Mouse (Mus musculus): Measurements from ENCODE around the gene Slc6a13. TPM values are rescaled to one million over a fixed set of nuclear protein-coding genes. Genes with fewer than 3 reads are reported as not detected.

The Slc6a13 gene
- total RNA-seq, 2 experiments from 2014 or later: 3.5 to 3.9 TPM

- ATAC-seq (replicated peaks; ENCODE audit: poor library complexity): no peak
These were observed 76.1 kb downstream of the Slc6a13 start for GRCm38 (mm10) chr6:121376159-121376558.

GRCm38 (mm10) chr6:121378256-121378655, 78.2 kb downstream of the Slc6a13 start:
- ATAC-seq (replicated peaks; ENCODE audit: poor library complexity): no peak

GRCm38 (mm10) chr6:121380576-121380975, 80.5 kb downstream of the Slc6a13 start:
- ATAC-seq (replicated peaks; ENCODE audit: poor library complexity): no peak

DNA sequence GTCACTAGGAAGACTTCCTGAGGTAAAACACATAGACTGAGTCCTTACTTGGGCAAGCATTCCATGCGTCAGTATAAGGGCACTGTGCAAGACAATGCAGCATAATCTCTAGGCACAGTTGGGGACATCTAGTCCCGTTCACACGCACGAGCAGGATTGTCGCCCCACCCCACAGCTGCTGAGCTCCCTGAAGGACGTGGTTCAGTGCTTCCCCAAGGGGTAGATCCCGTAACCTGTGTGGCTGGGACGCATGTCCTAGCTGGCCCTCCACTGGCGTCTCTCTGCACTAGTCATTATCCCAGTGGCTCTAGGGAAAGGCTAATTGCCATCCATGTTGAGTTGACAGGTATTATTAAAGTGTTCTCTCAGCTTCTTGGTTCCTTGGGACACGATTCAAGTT, 82.0 kb downstream of the Slc6a13 start:
- no peak for ATAC-seq (replicated peaks; ENCODE audit: poor library complexity)

DNA sequence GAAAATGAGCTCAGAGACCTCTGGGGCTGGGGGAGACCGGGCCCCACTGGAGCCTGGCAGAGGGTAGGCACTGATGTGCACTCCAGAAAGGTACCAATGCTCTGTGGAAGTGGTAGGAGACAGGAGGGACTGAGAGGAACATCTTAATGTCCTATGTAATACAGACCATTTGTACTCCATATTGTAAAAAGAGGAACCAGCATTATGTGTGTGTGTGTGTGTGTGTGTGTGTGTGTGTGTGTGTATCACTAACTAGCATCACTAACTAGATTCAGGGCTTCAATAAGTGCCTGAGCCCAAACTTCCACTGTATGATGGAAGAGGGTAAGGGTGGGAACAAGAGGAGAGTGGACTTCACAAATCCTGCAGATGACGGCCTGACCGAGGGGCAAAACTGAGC, 85.4 kb downstream of the Slc6a13 start:
- peak; percentile 58 for ATAC-seq (replicated peaks; ENCODE audit: poor library complexity)

Other genes with a start within 250 kb of the Slc6a13 start
- gene Mical3, start 169.2 kb upstream of the Slc6a13 start, total RNA-seq (2015): 11.3 and 16.1 TPM in 2 replicates
- gene Mical3, start 169.2 kb upstream of the Slc6a13 start, total RNA-seq (2017): 7.4 and 8.3 TPM in 2 replicates
- gene Pex26, start 116.6 kb upstream of the Slc6a13 start, total RNA-seq (2015): 5.3 and 8.0 TPM in 2 replicates
- 6.7 and 7.9 TPM in 2 replicates for gene Pex26, start 116.6 kb upstream of the Slc6a13 start, total RNA-seq (2017)
- 27.2 and 30.4 TPM in 2 replicates for gene Tuba8, start 89.5 kb upstream of the Slc6a13 start, total RNA-seq (2015)
- gene Tuba8, start 89.5 kb upstream of the Slc6a13 start, total RNA-seq (2017): 27.2 and 29.2 TPM in 2 replicates
- gene Usp18, start 54.3 kb upstream of the Slc6a13 start, total RNA-seq (2015): 2.2 and 2.6 TPM in 2 replicates
- 1.8 and 2.5 TPM in 2 replicates for gene Usp18, start 54.3 kb upstream of the Slc6a13 start, total RNA-seq (2017)
- 0.37 and 1.0 TPM in 2 replicates for gene Slc6a12, start 42.8 kb downstream of the Slc6a13 start, total RNA-seq (2015)
- gene Slc6a12, start 42.8 kb downstream of the Slc6a13 start, total RNA-seq (2017): 0.54 and 3.6 TPM in 2 replicates
- gene Iqsec3, start 173.5 kb downstream of the Slc6a13 start, total RNA-seq (2015): not detected in 2 replicates
- gene Iqsec3, start 173.5 kb downstream of the Slc6a13 start, total RNA-seq (2017): not detected in 2 replicates